Mouse (Mus musculus): Measurements from ENCODE around the gene Dhfr.
A peak's percentile ranks its signal among the peaks of the same experiment; 100 is the strongest.

Dhfr gene

DNA sequence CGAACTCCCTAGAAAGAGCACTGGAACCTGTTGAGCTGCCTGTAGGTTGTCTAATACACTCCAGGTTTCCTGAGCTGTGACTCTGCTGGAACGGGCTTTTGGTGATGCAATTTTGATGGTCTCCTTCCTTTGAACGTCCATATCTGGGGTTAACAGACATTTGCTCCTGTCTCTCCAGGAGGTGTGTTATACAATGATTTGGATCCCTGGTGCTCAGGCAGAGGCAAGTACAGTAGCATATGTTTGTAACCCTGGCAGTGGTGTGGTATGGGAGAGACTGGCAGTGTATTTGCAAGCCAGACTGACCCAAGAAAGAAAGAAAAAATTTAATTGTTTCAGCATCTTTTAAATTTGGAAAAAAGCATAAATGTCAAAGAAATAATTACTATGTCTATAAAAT, 32.8 kb downstream of the Dhfr start:
- no peak for DNase-seq (ENCODE audit: low spot score in 2 of 2)

DNA sequence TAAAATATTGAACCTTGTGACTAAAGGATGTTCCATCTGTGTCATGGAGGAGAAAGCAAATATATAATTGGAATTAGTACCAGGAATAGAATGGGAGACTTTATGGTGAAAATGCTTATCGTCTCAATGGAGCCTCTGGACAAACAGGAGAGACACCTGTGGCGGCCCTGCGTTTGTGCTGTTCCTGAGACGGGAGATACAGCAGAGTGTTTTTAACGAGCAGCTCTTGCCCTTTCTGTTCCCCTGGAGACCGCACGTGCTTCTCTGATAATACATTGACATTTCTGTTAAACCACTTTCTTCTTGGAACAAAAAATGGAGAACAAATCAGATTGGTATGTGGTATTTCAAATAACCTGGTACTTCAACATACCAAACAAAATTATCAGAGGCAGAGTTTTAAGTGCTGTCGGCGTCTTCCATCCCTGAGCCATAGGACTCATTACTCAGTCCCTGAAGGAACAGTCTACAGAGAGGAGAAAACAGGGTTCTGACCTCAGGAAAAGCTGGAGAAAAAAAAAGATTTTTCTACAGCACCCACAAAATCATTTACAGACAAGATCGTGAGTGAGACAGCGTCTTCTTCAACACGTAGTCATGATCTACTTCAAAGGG, 38.6 kb downstream of the Dhfr start:
- DNase-seq (ENCODE audit: low spot score in 2 of 2) = no peak

DNA sequence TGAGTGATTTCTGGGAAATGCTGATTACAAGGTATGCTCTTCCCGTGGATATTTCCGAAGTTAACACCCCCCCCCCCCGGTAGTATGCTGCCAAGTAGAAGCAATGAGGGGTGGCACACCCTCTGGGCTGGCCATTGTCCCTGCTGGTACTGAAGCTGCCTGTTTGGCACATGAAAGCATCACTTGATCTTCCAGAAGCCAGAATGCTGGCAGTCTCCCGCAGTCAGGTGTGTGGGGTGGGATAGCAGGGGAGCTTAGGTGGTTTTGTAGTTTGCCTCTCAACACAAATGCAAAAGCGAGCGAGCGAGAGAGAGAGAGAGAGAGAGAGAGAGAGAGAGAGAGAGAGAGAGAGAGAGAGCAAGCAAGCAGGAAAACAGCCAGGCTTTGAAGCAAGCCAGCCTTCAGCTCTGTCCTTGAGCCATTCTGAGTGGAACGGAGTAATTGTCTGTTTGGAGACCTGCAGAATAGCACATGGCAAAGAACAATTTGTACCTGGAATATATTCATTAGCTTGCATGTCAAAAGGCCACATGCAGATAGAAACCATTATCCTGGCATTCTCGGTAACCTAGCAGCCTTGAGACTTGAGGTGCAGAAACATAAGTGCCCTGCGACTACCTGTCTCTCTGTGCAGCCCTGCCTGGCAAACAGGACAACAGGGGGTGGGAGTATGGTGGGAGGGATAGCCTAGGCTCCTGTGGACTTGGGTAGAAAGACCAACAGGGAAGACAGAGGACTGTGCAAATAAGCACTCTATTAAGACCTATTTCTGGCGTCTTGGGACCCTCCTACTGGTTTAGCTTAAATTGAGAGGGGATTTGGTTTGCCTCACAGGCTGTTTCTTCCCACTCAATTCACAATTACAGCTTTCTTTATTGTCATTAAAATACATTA, 44.2 kb downstream of the Dhfr start:
- no peak for DNase-seq (ENCODE audit: low spot score in 2 of 2)

DNA sequence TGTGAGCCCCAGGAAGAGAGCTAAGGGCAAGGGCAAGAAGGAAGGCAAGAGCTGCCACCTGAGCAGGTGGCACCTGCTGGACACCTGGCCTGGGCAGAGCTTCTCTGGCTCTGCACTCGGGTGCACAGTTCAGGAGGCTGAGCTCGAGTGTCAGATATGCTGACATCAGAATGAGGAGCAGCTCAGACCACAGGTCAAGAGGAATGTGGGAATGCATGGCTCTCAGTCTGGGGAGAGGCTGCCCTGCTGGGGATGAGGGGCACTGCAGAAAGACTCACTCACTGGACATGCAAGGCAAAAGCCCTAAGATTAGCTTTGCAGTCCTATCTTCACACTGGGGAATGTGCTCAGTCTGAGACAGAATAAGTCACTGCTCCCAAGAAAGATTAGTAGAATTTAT, 47.5 kb downstream of the Dhfr start:
- no peak for DNase-seq (ENCODE audit: low spot score in 2 of 2)

DNA sequence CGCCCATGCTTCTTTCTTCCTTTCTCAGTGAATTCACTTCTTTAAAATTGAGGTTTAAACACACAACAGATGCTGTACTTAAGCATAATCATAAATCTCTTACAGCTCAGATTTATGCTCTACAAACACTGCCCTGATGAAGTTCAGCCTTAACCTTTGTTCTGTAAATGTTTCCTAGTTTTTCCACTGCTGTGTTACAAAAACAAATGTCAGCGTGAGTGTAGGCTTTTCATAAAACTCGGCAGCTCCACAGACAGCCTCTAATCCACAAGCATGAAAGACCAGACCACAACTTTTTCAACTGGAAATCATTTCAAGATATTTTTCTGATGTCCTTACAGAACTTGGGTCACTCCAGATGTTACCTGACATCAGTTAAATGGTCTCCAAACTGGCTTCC, 49.0 kb downstream of the Dhfr start:
- DNase-seq (ENCODE audit: low spot score in 2 of 2) = no peak

DNA sequence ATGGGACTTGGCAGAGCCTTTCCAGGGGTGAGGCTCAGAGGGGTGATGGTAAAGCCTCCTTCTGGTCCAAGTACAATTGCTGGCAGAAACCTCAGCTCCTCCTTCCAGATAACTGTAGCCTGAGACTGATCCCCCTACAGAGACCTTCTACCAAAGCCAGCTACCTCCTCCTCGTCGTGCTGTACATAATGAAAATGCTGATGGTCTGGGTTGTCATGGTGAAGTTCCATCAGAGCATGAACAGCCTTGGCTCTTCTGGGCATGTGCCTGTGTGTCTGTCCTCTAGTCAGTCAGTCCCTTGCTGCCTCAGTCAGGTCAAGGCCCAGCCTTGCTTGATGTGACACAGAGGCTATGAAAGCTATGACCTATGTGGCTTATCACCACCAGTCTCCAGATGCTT, 56.0 kb downstream of the Dhfr start:
- DNase-seq (ENCODE audit: low spot score in 2 of 2) = no peak

DNA sequence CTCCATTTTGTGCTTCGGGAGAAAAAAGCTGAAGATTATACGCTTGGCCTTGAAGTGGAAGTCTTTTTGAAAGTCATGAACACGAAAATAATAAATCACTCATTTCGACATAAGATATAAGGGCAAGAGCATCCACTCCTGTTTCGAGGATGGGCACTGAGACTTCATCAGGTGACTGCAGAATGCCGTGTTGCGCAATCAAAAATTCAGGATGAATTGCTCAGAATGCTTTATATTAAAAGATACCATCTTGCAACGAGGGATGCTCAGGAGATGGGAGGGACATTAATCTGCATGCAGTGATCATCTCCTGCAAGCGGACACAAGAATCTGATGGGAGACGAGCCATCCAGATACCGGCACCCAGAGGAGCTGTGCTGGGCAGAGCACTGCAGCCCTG, 65.1 kb downstream of the Dhfr start:
- DNase-seq (ENCODE audit: low spot score in 2 of 2) = no peak

DNA sequence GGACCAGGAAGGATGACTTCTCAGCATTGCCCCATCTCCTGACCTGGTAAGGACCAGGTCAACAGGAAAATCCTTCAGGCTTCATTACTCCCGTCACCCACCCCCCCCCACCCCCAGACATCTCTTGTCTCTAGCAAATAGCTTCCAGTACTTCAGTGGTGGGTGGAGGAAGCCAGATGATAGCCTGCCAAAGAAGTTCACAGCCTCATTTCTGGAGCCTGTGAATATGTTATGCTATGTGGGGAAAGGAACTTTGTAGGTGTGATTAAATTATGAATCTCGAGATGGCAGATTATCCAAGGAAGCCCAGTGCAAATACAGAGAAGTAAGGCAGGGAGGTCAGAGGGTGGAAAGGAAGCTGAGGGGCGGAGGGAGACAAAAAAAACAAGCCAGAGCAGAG, 69.2 kb downstream of the Dhfr start:
- DNase-seq (ENCODE audit: low spot score in 2 of 2) = no peak

DNA sequence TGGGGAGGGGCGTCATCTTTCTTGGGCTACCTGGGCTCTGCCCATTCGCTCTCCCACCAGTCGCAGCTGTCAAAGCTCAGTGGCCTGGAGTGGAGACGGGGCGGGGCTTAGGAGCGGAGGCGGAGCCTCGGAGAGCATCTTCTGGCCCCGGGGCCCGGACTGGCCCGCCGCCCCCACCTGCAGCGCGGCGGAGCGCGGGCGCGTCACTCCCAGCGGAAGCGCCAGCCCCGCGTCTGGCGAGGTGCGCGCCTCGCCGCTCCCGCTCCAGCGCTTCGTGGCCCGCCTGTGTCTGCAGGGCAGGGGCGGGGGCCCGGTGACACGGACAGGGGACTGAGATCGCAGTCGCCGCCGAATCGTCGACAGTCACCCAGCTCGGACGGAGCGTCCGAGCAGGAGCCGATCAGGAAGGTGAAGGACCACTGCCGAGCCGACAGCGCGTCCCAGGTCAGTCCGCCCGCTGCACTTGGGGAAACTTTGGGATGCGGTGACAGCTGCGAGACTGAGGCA, 71.3 kb downstream of the Dhfr start, which contains the start of gene Ankrd34b:
Gene Ankrd34b, plus strand, starts transcription at position 139 of the 507 bp plus-strand sequence.
- DNase-seq (ENCODE audit: low spot score in 2 of 2) = peak; percentile 34 to 53

DNA sequence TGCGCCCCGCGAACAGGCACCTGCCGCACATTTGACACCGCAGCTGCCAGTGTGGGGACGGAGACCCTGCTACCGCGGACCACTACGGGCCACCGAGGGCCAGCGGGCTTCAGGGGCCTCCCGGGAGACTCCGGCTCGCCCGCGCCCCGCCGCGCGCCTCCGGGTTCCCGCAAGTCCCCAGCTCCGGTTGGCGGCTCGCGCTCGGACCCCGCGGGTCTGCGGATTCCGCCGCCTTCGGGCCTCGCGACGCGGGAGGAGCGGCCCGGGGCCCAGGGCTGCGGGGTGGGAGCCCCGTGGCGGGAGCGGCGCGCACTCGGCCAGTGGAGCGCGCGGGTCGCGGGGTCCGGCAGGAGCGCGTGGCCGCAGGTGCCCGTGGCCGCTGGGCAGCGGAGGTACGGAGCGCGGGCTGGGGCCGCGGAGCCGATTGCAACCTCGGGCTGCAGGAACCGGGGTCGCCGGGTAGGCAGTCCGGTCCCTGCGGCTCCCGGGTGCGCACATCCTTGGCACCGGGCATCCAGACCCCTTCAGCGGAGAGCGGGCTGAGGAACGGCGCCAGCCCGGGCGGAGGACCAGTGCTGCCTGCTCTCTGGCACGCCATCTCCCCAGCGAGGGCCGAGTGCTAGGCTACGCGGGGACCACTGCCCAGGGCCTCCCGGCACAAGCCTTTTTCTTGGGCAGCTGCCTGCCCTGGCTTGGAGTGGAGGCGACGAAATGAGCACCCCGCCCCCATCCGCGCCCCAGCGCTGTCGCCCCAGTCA, 71.9 kb downstream of the Dhfr start:
- no peak for DNase-seq (ENCODE audit: low spot score in 2 of 2)

DNA sequence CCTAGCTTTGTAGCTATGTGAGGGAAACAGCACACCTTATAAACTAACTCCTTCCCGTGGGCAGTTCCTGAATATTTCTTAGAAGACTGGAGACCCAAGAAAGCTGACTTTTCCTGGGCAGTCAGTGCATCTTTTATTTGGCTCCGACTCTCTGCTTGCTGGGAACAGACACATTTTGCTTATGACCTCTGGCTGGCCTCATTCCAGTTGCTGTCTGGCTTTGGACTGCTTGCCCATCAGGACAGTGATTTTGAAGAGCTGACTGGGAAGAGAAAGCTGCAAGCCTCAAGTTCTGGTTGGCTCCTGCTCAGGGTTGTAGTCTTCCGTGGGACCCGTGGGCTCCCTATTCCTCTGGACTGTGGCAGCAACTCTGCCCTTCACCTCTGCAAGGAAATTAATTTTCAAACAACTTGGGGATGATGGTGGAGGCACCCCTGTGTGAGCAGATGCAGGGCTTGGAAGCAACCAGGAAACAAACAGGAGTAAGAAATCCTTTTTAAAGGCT, 72.9 kb downstream of the Dhfr start:
- no peak for DNase-seq (ENCODE audit: low spot score in 2 of 2)

All from right cerebral cortex, postnatal 36 days (tissue).